Mouse (Mus musculus): ENCODE measurements around the gene Lnx1. TPM values are rescaled to one million over a fixed set of nuclear protein-coding genes. Genes with fewer than 3 reads are reported as not detected.

Gene Lnx1
- polyA plus RNA-seq, 1 experiment, result 0.05 TPM

- 74% methylated on average over 8 of the region's 8 CpGs for WGBS
- H3K36me3 ChIP-seq (ENCODE audit: control insufficient read depth, insufficient read depth, low read length), result no peaks in the 10 kb centered on the region
- H3K27me3 ChIP-seq (ENCODE audit: control insufficient read depth, insufficient read depth, low read length), result no peaks in the 10 kb centered on the region
- H3K4me3 ChIP-seq (ENCODE audit: extremely low read depth, insufficient read depth, insufficient read length), result no peak overlapping the region
- no peaks in the 10 kb centered on the region for H3K4me1 ChIP-seq (ENCODE audit: control insufficient read depth, insufficient read depth, insufficient read length)
- no peak overlapping the region for H3K27ac ChIP-seq (ENCODE audit: insufficient read depth, low read length)
- DNase-seq (ENCODE audit: low read depth in 1 of 2, low spot score in 2 of 2), result no peak
- TF ChIP-seq POLR2A (IDR thresholded peaks at IDR 0.05; ENCODE audit: low read depth, low read length), result no peak
- no peak for TF ChIP-seq CTCF (IDR thresholded peaks at IDR 0.05; ENCODE audit: extremely low read depth, insufficient read depth, insufficient read length, insufficient replicate concordance)
These were observed 29.9 kb upstream of the Lnx1 start for GRCm38 (mm10) chr5:74732613-74733012.

GRCm38 (mm10) chr5:74730601-74731000 is 27.9 kb upstream of the Lnx1 start:
- no peaks in the 10 kb centered on the region for H3K27me3 ChIP-seq (ENCODE audit: control insufficient read depth, insufficient read depth, low read length)
- DNase-seq (ENCODE audit: low read depth in 1 of 2, low spot score in 2 of 2), result no peak
- TF ChIP-seq CTCF (IDR thresholded peaks at IDR 0.05; ENCODE audit: extremely low read depth, insufficient read depth, insufficient read length, insufficient replicate concordance) (no peak), POLR2A (IDR thresholded peaks at IDR 0.05; ENCODE audit: low read depth, low read length) (no peak)
- H3K36me3 ChIP-seq (ENCODE audit: control insufficient read depth, insufficient read depth, low read length), result no peaks in the 10 kb centered on the region
- H3K27ac ChIP-seq (ENCODE audit: insufficient read depth, low read length), result no peak overlapping the region
- WGBS, result 88% methylated on average over 5 of the region's 5 CpGs
- H3K4me1 ChIP-seq (ENCODE audit: control insufficient read depth, insufficient read depth, insufficient read length), result no peaks in the 10 kb centered on the region
- no peak overlapping the region for H3K4me3 ChIP-seq (ENCODE audit: extremely low read depth, insufficient read depth, insufficient read length)

GRCm38 (mm10) chr5:74729567-74729966 is 26.9 kb upstream of the Lnx1 start:
- Histone ChIP-seq H3K27ac (ENCODE audit: insufficient read depth, low read length) (no peak overlapping the region), H3K4me1 (ENCODE audit: control insufficient read depth, insufficient read depth, insufficient read length) (no peaks in the 10 kb centered on the region)

GRCm38 (mm10) chr5:74728186-74728585 is 25.5 kb upstream of the Lnx1 start:
- DNase-seq (ENCODE audit: low read depth in 1 of 2, low spot score in 2 of 2), result no peak
- Histone ChIP-seq H3K4me3 (ENCODE audit: extremely low read depth, insufficient read depth, insufficient read length) (no peak overlapping the region), H3K27me3 (ENCODE audit: control insufficient read depth, insufficient read depth, low read length) (no peaks in the 10 kb centered on the region), H3K27ac (ENCODE audit: insufficient read depth, low read length) (no peak overlapping the region), H3K4me1 (ENCODE audit: control insufficient read depth, insufficient read depth, insufficient read length) (no peaks in the 10 kb centered on the region), H3K36me3 (ENCODE audit: control insufficient read depth, insufficient read depth, low read length) (no peaks in the 10 kb centered on the region)
- TF ChIP-seq POLR2A (IDR thresholded peaks at IDR 0.05; ENCODE audit: low read depth, low read length) (no peak), CTCF (IDR thresholded peaks at IDR 0.05; ENCODE audit: extremely low read depth, insufficient read depth, insufficient read length, insufficient replicate concordance) (no peak)
- 83% methylated on average over 6 of the region's 6 CpGs for WGBS

More at GRCm38 (mm10) chr5:74729567-74729966, 26.9 kb upstream of the Lnx1 start:
- 74% methylated on average over 6 of the region's 6 CpGs for WGBS
- DNase-seq (ENCODE audit: low read depth in 1 of 2, low spot score in 2 of 2), result no peak
- Histone ChIP-seq H3K36me3 (ENCODE audit: control insufficient read depth, insufficient read depth, low read length) (no peaks in the 10 kb centered on the region), H3K27me3 (ENCODE audit: control insufficient read depth, insufficient read depth, low read length) (no peaks in the 10 kb centered on the region), H3K4me3 (ENCODE audit: extremely low read depth, insufficient read depth, insufficient read length) (no peak overlapping the region)
- no peak for TF ChIP-seq POLR2A (IDR thresholded peaks at IDR 0.05; ENCODE audit: low read depth, low read length)
- no peak for TF ChIP-seq CTCF (IDR thresholded peaks at IDR 0.05; ENCODE audit: extremely low read depth, insufficient read depth, insufficient read length, insufficient replicate concordance)

GRCm38 (mm10) chr5:74727319-74727718 is 24.6 kb upstream of the Lnx1 start:
- Histone ChIP-seq H3K27me3 (ENCODE audit: control insufficient read depth, insufficient read depth, low read length) (no peaks in the 10 kb centered on the region), H3K4me3 (ENCODE audit: extremely low read depth, insufficient read depth, insufficient read length) (no peak overlapping the region), H3K27ac (ENCODE audit: insufficient read depth, low read length) (no peak overlapping the region), H3K4me1 (ENCODE audit: control insufficient read depth, insufficient read depth, insufficient read length) (no peaks in the 10 kb centered on the region), H3K36me3 (ENCODE audit: control insufficient read depth, insufficient read depth, low read length) (no peaks in the 10 kb centered on the region)
- no peak for TF ChIP-seq CTCF (IDR thresholded peaks at IDR 0.05; ENCODE audit: extremely low read depth, insufficient read depth, insufficient read length, insufficient replicate concordance)
- no peak for TF ChIP-seq POLR2A (IDR thresholded peaks at IDR 0.05; ENCODE audit: low read depth, low read length)
- WGBS, result 81% methylated on average over 8 of the region's 8 CpGs
- DNase-seq (ENCODE audit: low read depth in 1 of 2, low spot score in 2 of 2), result no peak

- 69% methylated on average over 4 of the region's 4 CpGs for WGBS
- TF ChIP-seq POLR2A (IDR thresholded peaks at IDR 0.05; ENCODE audit: low read depth, low read length) (no peak), CTCF (IDR thresholded peaks at IDR 0.05; ENCODE audit: extremely low read depth, insufficient read depth, insufficient read length, insufficient replicate concordance) (no peak)
- H3K27me3 ChIP-seq (ENCODE audit: control insufficient read depth, insufficient read depth, low read length), result no peaks in the 10 kb centered on the region
- H3K4me3 ChIP-seq (ENCODE audit: extremely low read depth, insufficient read depth, insufficient read length), result no peak overlapping the region
- DNase-seq (ENCODE audit: low read depth in 1 of 2, low spot score in 2 of 2), result no peak
- no peaks in the 10 kb centered on the region for H3K36me3 ChIP-seq (ENCODE audit: control insufficient read depth, insufficient read depth, low read length)
- H3K4me1 ChIP-seq (ENCODE audit: control insufficient read depth, insufficient read depth, insufficient read length), result no peaks in the 10 kb centered on the region
- no peak overlapping the region for H3K27ac ChIP-seq (ENCODE audit: insufficient read depth, low read length)
These were observed 22.8 kb upstream of the Lnx1 start for GRCm38 (mm10) chr5:74725541-74725940.

- DNase-seq (ENCODE audit: low read depth in 1 of 2, low spot score in 2 of 2), result no peak
- H3K4me3 ChIP-seq (ENCODE audit: extremely low read depth, insufficient read depth, insufficient read length), result no peak overlapping the region
- H3K27me3 ChIP-seq (ENCODE audit: control insufficient read depth, insufficient read depth, low read length), result no peaks in the 10 kb centered on the region
- 83% methylated on average over 3 of the region's 3 CpGs for WGBS
- H3K4me1 ChIP-seq (ENCODE audit: control insufficient read depth, insufficient read depth, insufficient read length), result no peaks in the 10 kb centered on the region
- TF ChIP-seq POLR2A (IDR thresholded peaks at IDR 0.05; ENCODE audit: low read depth, low read length) (no peak), CTCF (IDR thresholded peaks at IDR 0.05; ENCODE audit: extremely low read depth, insufficient read depth, insufficient read length, insufficient replicate concordance) (no peak)
- no peaks in the 10 kb centered on the region for H3K36me3 ChIP-seq (ENCODE audit: control insufficient read depth, insufficient read depth, low read length)
- H3K27ac ChIP-seq (ENCODE audit: insufficient read depth, low read length), result no peak overlapping the region
These were observed 19.1 kb upstream of the Lnx1 start for GRCm38 (mm10) chr5:74721816-74722215.
